Mouse (Mus musculus): ENCODE results near the gene Tekt4. TPM values are rescaled to one million over a fixed set of nuclear protein-coding genes. Genes with fewer than 3 reads are reported as not detected.

Gene Tekt4
- total and polyA plus RNA-seq, 2 experiments = not detected

DNA sequence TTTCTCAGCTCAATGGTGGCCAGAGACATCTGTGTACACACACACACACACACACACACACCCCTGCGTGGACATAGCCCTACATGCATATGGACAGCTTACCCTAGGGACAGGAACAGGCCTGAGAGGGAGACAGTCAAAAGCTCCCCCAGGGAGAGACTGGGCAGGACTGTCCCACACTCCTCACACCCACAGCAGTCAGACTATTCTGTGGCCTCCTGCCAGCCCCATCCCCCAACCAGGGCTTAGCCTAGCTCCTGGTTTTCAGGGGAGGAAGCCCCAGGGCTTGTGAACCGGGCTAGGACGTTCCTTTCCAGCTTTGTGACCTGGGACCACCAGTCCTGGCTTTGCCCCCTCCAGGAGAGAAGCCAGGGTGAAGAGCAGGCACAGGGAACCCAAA is 38.2 kb upstream of the Tekt4 start:
- Histone ChIP-seq H3K36me3 (ENCODE audit: control insufficient read depth, insufficient read depth, low read length) (no peaks in the 10 kb centered on the region), H3K79me2 (ENCODE audit: control insufficient read depth, insufficient read depth, low read length) (no peaks in the 10 kb centered on the region), H3K27me3 (ENCODE audit: control insufficient read depth, insufficient read depth, low read length) (no peaks in the 10 kb centered on the region), H3K27ac (replicated peaks; ENCODE audit: insufficient read depth, low read depth, low read length) (no peak overlapping the region), H3K4me1 (ENCODE audit: control insufficient read depth, insufficient read depth, low read length) (no peaks in the 10 kb centered on the region), H3K9ac (ENCODE audit: low read depth, low read length) (no peak overlapping the region), H3K4me3 (ENCODE audit: insufficient read depth, low read depth, low read length) (no peak overlapping the region)
- TF ChIP-seq POLR2A (IDR thresholded peaks at IDR 0.05; ENCODE audit: extremely low read depth, insufficient read depth, low read length) = no peak
- TF ChIP-seq CTCF (IDR thresholded peaks at IDR 0.05; ENCODE audit: low read depth, low read length) = no peak
- 38% methylated on average over 3 of the region's 3 CpGs for WGBS
- DNase-seq (ENCODE audit: extremely low read depth, low read depth, low spot score) = no peak

DNA sequence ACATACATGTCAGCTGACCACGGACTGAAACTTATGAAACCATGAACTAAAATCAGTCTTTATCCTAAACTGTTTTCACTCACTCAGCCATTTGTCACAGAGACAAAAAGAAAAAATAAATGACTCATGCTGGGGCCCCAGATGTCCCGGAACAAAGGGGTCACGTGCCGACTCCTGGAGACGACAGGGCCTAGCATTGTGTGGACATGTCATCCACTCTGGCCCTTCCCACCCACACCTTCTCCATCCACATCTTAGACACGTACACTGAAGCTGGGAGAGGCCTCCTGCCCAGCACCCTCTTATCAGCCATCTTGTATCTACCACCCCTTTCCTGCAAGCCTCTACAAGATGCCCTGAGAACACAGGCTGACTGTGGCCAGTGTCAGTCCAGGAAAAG is 36.4 kb upstream of the Tekt4 start:
- H3K36me3 ChIP-seq (ENCODE audit: control insufficient read depth, insufficient read depth, low read length) = no peaks in the 10 kb centered on the region
- H3K79me2 ChIP-seq (ENCODE audit: control insufficient read depth, insufficient read depth, low read length) = no peaks in the 10 kb centered on the region
- DNase-seq (ENCODE audit: extremely low read depth, low read depth, low spot score) = no peak
- 82% methylated on average over 6 of the region's 6 CpGs for WGBS
- H3K27ac ChIP-seq (replicated peaks; ENCODE audit: insufficient read depth, low read depth, low read length) = no peak overlapping the region
- no peak overlapping the region for H3K9ac ChIP-seq (ENCODE audit: low read depth, low read length)
- H3K4me1 ChIP-seq (ENCODE audit: control insufficient read depth, insufficient read depth, low read length) = no peaks in the 10 kb centered on the region
- H3K4me3 ChIP-seq (ENCODE audit: insufficient read depth, low read depth, low read length) = no peak overlapping the region
- H3K27me3 ChIP-seq (ENCODE audit: control insufficient read depth, insufficient read depth, low read length) = no peaks in the 10 kb centered on the region
- no peak for TF ChIP-seq POLR2A (IDR thresholded peaks at IDR 0.05; ENCODE audit: extremely low read depth, insufficient read depth, low read length)
- TF ChIP-seq CTCF (IDR thresholded peaks at IDR 0.05; ENCODE audit: low read depth, low read length) = no peak

DNA sequence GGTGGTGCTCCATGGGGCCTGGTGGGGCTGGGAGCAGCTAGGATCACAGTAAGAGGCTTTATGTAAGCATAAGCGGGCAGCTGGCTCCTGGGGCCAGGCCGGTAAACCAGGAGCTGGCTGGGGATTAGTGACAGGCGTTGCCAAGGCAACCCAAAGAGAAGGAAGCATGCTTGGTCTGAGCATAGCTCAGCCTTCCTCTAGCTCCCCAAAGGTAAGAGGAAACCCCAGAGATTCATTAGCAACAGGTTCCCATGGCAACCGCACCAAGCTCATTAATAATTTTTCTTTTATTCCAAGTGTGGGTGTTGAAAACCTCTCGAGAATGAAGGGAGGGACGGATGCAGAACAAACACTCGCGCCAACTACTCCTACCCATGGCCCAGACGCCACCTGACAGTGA is 35.5 kb upstream of the Tekt4 start:
- H3K4me1 ChIP-seq (ENCODE audit: control insufficient read depth, insufficient read depth, low read length) = no peaks in the 10 kb centered on the region
- no peaks in the 10 kb centered on the region for H3K36me3 ChIP-seq (ENCODE audit: control insufficient read depth, insufficient read depth, low read length)
- no peak overlapping the region for H3K4me3 ChIP-seq (ENCODE audit: insufficient read depth, low read depth, low read length)
- DNase-seq (ENCODE audit: extremely low read depth, low read depth, low spot score) = no peak
- no peak overlapping the region for H3K9ac ChIP-seq (ENCODE audit: low read depth, low read length)
- H3K27ac ChIP-seq (replicated peaks; ENCODE audit: insufficient read depth, low read depth, low read length) = no peak overlapping the region
- TF ChIP-seq POLR2A (IDR thresholded peaks at IDR 0.05; ENCODE audit: extremely low read depth, insufficient read depth, low read length) (no peak), CTCF (IDR thresholded peaks at IDR 0.05; ENCODE audit: low read depth, low read length) (no peak)
- H3K27me3 ChIP-seq (ENCODE audit: control insufficient read depth, insufficient read depth, low read length) = no peaks in the 10 kb centered on the region
- 77% methylated on average over 9 of the region's 9 CpGs for WGBS
- no peaks in the 10 kb centered on the region for H3K79me2 ChIP-seq (ENCODE audit: control insufficient read depth, insufficient read depth, low read length)

DNA sequence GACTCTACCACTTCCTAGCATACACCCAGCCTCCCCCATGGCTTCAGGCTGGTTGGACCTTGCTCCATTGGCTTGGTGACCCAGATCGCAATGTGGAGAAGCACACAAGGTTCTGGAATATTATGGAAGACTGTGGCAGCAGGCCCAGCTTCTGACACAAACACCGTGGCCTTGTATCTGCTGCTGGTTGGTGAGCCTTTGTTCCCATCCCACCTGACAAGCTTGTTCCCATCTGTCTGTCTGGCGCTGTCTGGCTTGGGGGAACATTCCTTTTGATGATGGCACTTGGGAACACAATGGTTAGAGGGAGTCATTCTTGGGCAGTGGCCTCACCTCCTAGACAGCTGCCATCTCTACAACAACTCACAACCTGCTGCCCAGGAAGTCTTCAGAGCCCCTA is 33.4 kb upstream of the Tekt4 start:
- H3K79me2 ChIP-seq (ENCODE audit: control insufficient read depth, insufficient read depth, low read length) = no peaks in the 10 kb centered on the region
- no peak overlapping the region for H3K9ac ChIP-seq (ENCODE audit: low read depth, low read length)
- H3K27ac ChIP-seq (replicated peaks; ENCODE audit: insufficient read depth, low read depth, low read length) = no peak overlapping the region
- no peaks in the 10 kb centered on the region for H3K27me3 ChIP-seq (ENCODE audit: control insufficient read depth, insufficient read depth, low read length)
- no peaks in the 10 kb centered on the region for H3K36me3 ChIP-seq (ENCODE audit: control insufficient read depth, insufficient read depth, low read length)
- 68% methylated on average over 3 of the region's 3 CpGs for WGBS
- no peak for DNase-seq (ENCODE audit: extremely low read depth, low read depth, low spot score)
- H3K4me3 ChIP-seq (ENCODE audit: insufficient read depth, low read depth, low read length) = no peak overlapping the region
- no peaks in the 10 kb centered on the region for H3K4me1 ChIP-seq (ENCODE audit: control insufficient read depth, insufficient read depth, low read length)
- TF ChIP-seq CTCF (IDR thresholded peaks at IDR 0.05; ENCODE audit: low read depth, low read length) (no peak), POLR2A (IDR thresholded peaks at IDR 0.05; ENCODE audit: extremely low read depth, insufficient read depth, low read length) (no peak)

DNA sequence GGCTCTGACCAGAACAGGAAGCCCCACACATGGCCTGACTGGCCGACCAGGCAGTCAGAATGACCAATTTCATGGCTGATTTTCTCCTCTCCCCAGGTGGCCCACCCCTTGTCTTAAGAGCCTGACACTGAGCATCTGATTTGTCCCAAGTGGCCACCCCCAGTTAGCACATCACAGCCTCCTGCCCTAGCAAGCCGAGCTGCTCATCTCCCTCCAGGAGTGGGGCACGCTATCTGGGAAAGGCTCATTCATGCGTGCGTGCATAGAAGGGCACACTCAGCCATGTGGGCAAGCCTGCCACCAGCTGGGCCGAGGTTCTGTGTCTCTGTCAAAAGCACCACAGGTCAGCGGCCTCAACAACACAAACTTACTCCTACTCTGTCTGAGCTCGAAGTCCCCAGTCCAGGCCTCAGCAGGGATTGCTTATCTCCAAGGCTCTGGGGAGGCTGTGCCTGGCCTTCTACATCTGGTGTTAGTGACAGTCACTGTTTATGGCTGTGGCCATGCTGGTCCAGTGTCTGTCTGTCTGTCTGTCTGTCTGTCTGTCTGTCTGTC is 29.8 kb upstream of the Tekt4 start:
- Histone ChIP-seq H3K79me2 (ENCODE audit: control insufficient read depth, insufficient read depth, low read length) (no peaks in the 10 kb centered on the region), H3K27ac (replicated peaks; ENCODE audit: insufficient read depth, low read depth, low read length) (no peak overlapping the region), H3K9ac (ENCODE audit: low read depth, low read length) (no peak overlapping the region), H3K4me3 (ENCODE audit: insufficient read depth, low read depth, low read length) (no peak overlapping the region), H3K4me1 (ENCODE audit: control insufficient read depth, insufficient read depth, low read length) (no peaks in the 10 kb centered on the region), H3K27me3 (ENCODE audit: control insufficient read depth, insufficient read depth, low read length) (no peaks in the 10 kb centered on the region), H3K36me3 (ENCODE audit: control insufficient read depth, insufficient read depth, low read length) (no peaks in the 10 kb centered on the region)
- WGBS = 77% methylated on average over 8 of the region's 8 CpGs
- no peak for TF ChIP-seq CTCF (IDR thresholded peaks at IDR 0.05; ENCODE audit: low read depth, low read length)
- TF ChIP-seq POLR2A (IDR thresholded peaks at IDR 0.05; ENCODE audit: extremely low read depth, insufficient read depth, low read length) = no peak
- DNase-seq (ENCODE audit: extremely low read depth, low read depth, low spot score) = no peak

DNA sequence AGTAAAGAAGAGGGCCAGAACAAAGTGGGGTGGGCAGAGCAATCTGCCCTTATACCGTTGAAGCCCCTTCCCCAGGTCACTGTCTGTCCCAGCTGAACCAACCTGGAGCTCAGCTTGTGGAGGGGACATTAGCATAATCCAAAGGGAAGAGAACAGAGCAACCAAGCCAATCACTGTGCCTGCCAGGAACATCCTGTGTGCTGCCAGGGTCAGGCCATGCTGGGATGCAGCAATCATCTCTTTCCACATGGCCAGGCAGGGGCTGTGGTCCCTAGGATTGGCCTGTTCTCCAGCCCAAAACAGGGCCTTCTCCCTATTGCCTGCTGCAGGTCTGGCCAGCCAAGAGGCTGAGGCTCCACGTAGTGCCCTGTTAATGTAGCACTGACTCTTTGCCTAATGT is 28.4 kb upstream of the Tekt4 start:
- no peak overlapping the region for H3K9ac ChIP-seq (ENCODE audit: low read depth, low read length)
- no peak for DNase-seq (ENCODE audit: extremely low read depth, low read depth, low spot score)
- H3K27me3 ChIP-seq (ENCODE audit: control insufficient read depth, insufficient read depth, low read length) = no peaks in the 10 kb centered on the region
- H3K79me2 ChIP-seq (ENCODE audit: control insufficient read depth, insufficient read depth, low read length) = no peaks in the 10 kb centered on the region
- no peak for TF ChIP-seq CTCF (IDR thresholded peaks at IDR 0.05; ENCODE audit: low read depth, low read length)
- TF ChIP-seq POLR2A (IDR thresholded peaks at IDR 0.05; ENCODE audit: extremely low read depth, insufficient read depth, low read length) = no peak
- no peaks in the 10 kb centered on the region for H3K36me3 ChIP-seq (ENCODE audit: control insufficient read depth, insufficient read depth, low read length)
- no peak overlapping the region for H3K27ac ChIP-seq (replicated peaks; ENCODE audit: insufficient read depth, low read depth, low read length)
- 66% methylated on average over 2 of the region's 2 CpGs for WGBS
- no peak overlapping the region for H3K4me3 ChIP-seq (ENCODE audit: insufficient read depth, low read depth, low read length)
- no peaks in the 10 kb centered on the region for H3K4me1 ChIP-seq (ENCODE audit: control insufficient read depth, insufficient read depth, low read length)

Data from liver, adult 2 months (tissue).